Mouse (Mus musculus): ENCODE data around the gene Itgad.

GRCm38 (mm10) chr7:128110314-128110713 is 43.9 kb upstream of the Itgad start:
- no peak for TF ChIP-seq CTCF (IDR thresholded peaks at IDR 0.05; ENCODE audit: borderline replicate concordance, extremely low read depth, insufficient read depth, insufficient read length)
- no peak for TF ChIP-seq POLR2A (IDR thresholded peaks at IDR 0.05; ENCODE audit: borderline replicate concordance, extremely low read depth, insufficient read depth, insufficient read length, poor library complexity, severe bottlenecking)

All from brain, embryonic 14.5 days (tissue).